Mouse (Mus musculus) CD4-positive helper T cell, adult 2 months (primary cell): ENCODE measurements around the gene Scg5.

Source experiments
- DNase-seq: peaks from one replicate; pipeline ENCODE4 v3.0.0-alpha.2; 2012; ENCODE audit warnings: low read depth, missing footprints, low spot score

Scg5 gene

DNA sequence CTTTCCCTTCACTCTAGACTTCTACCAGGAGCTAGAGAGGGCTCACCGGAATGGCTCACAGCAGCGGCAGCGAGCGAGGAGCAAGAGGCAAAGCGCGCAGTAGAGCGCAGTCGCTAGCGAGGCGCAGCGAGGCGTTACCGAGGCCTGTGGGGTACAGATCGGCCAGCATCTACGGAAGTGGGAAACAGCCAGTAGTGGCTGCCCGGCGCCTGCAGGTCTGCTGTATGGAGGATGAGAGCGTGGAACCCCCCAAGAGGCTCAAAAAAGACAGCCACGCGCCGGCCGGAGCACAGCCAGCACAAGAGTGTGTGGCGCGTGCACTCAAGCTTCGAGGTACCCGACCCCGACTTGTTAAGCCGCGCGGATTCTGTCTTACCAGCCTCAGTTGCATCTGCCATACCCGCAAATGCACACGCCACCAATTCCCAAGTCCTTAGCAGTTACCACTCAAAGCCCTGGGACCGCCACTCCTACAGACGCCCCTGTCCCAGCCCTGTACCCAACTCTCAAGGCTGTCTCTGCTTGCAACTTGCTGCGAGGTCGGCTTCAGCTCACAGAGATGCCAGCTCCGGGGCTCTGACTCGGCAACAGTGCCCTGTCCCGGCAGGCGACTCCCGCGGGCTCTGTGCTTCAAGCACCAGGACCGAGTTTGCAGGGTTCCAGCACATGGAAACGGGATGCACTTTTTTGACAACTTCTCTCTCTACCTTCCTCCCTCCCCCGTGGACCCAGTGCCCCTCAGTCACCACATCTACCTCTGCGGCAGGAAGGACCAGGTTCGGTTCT is 71.2 kb downstream of the Scg5 start:
- DNase-seq: no peak

DNA sequence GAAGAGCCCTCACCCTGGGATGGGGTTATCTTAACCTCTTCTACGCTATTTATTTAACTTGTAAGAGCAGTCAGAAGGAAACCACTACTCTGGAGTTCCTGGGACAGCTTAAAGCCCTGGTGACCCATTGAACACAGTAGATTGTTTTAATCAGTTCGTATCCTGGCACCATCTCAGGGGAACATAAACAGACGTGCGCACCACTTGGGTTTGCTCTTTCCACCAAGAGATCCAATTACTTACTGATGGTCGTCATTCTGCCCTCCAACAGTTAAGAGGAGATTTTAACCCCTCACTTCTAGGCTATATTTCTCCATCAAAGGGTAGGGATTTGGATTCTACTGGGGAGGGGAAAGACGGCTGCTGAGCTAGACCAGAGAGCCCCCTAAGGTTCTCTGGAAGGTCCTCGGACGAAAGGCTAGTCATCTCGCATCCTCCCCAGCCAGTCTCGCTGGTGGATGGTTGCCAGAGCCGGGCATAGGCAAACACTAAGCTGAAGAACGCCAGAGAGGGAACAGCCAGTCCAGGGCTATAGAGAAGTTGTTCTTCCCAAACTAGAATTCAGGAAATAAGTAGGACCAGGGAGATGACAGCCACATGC is 71.9 kb downstream of the Scg5 start:
- DNase-seq: no peak

GRCm38 (mm10) chr2:113749721-113750120 is 79.2 kb downstream of the Scg5 start:
- DNase-seq: no peak

- no peak for DNase-seq
Measured at GRCm38 (mm10) chr2:113749309-113749708, 79.6 kb downstream of the Scg5 start.

DNA sequence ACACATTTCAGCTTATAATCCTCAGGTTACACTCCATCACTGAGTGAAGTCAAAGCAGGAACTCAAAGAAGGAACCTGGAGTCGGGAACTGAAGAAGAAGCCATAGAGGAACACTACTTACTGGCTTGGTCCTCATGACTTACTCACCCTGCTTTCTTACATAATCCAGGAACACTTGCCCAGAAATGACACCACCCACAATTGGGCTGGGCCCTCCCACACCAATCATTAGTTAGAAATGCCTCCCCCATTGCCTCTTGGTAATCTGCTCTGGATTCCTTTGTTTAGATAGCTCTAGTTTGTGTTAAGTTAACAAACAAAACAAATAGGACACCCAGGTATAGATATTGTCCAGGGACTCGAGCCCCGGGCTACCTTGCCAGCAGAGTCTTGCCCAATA is 100.3 kb downstream of the Scg5 start:
- DNase-seq: no peak
